Comparison of ENCODE assay signal across 11 mouse cellular contexts in the genomic region with DNA sequence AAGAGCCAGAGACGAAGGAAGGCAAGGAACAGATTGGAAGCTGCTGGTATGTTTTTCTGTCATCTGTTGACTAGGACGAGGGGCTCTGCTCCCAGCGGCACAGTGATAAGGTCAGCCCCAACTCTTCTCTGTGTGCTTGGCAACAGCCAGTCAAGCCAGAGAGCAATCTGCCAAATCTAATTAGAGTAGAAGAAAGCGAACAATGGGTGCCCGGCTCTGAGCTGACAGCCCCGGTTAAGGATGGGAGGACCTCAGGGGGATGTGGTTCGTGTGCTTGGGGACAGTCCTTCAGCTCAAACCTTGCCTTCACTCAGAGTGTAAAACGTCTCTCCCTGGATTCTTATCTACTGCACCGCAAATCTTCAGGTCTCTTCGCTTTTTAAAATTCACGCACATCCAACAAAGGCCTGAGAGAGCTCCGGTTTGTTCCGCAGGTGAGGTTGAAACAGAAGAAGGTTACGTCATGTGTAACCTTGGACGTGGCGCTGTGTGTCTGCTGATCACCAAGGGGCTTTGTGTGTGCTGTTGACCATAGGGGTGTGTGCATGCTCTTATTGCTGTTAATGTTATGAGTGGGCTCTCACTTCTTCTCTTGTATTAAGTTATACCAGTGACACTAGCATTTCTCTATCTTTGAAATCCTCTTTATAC. TPM values are rescaled to one million over a fixed set of nuclear protein-coding genes. Genes with fewer than 3 reads are reported as not detected.
DNase-seq lines count a peak whose midpoint lies in the region; ATAC-seq and TF ChIP-seq lines count a peak whose summit lies in the region.
"Had no signal": no experiment of that assay in that cellular context is flagged by ENCODE, and none has a peak within 500 bp of the region (broad histone marks: within the 10 kb centered on the region; RNA-seq: fewer than 3 reads in every experiment).

No protein-coding gene starts in this region.

- H3K9ac ChIP-seq in liver, embryonic 12.5 days = no peak overlapping the region
- no peak overlapping the region for H3K9ac ChIP-seq in liver, postnatal 0 days (replicated peaks)
- no peak overlapping the region for H3K9ac ChIP-seq in embryonic facial prominence, embryonic 12.5 days
- H3K9ac ChIP-seq in hindbrain, embryonic 15.5 days = peak overlapping the region; percentile 70

- no peak for ATAC-seq in liver, embryonic 12.5 days
- ATAC-seq in liver, postnatal 0 days = no peak
- no peak for ATAC-seq in embryonic facial prominence, embryonic 12.5 days (ENCODE audit: insufficient number of reproducible peaks, insufficient read depth, low FRiP score, low TSS enrichment)
- peak; percentile 70 for ATAC-seq in hindbrain, embryonic 15.5 days (ENCODE audit: low FRiP score, low read depth)

- H3K4me1 ChIP-seq in liver, embryonic 12.5 days = peaks cover 29% of the 10 kb centered on the region
- H3K4me1 ChIP-seq in liver, postnatal 0 days (ENCODE audit: insufficient read depth) = peaks cover 5% of the 10 kb centered on the region; the same call in 1 of the 2 replicates
- H3K4me1 ChIP-seq in embryonic facial prominence, embryonic 12.5 days = peaks cover 37% of the 10 kb centered on the region
- H3K4me1 ChIP-seq in hindbrain, embryonic 15.5 days (replicated peaks) = peaks cover 58% of the 10 kb centered on the region

- no peak overlapping the region for H3K27ac ChIP-seq in liver, embryonic 12.5 days
- no peak overlapping the region for H3K27ac ChIP-seq in liver, postnatal 0 days (ENCODE audit: low read depth)
- H3K27ac ChIP-seq in embryonic facial prominence, embryonic 12.5 days = peak overlapping the region; percentile 37
- peak overlapping the region; percentile 96 for H3K27ac ChIP-seq in hindbrain, embryonic 15.5 days (replicated peaks)

- no peak overlapping the region for H3K4me3 ChIP-seq in liver, embryonic 12.5 days
- H3K4me3 ChIP-seq in liver, postnatal 0 days (ENCODE audit: low read depth, low read length) = no peak overlapping the region
- H3K4me3 ChIP-seq in embryonic facial prominence, embryonic 12.5 days = no peak overlapping the region
- H3K4me3 ChIP-seq in hindbrain, embryonic 15.5 days = peak overlapping the region; percentile 43

- no peak for TF ChIP-seq CTCF in liver, postnatal 0 days (IDR thresholded peaks at IDR 0.05; ENCODE audit: low read depth)

- DNase-seq in liver, postnatal 0 days = no peak
- peak; percentile 98 for DNase-seq in retina, embryonic 14.5 days (ENCODE audit: low spot score)
- DNase-seq in thymus, postnatal 0 days (ENCODE audit: low spot score) = no peak
- DNase-seq in right cerebral cortex, adult 2 months (ENCODE audit: low spot score in 2 of 2) = no peak
- no peak for DNase-seq in spleen, adult 12 weeks (ENCODE audit: low spot score)
- DNase-seq: thymus, adult 2 months had no signal

- no peak for TF ChIP-seq EP300 in liver, postnatal 0 days (IDR thresholded peaks at IDR 0.05; ENCODE audit: low read depth)

- no peaks in the 10 kb centered on the region for H3K9me3 ChIP-seq in liver, embryonic 12.5 days (replicated peaks)
- H3K9me3 ChIP-seq in liver, postnatal 0 days (ENCODE audit: low read length) = no peaks in the 10 kb centered on the region
- no peaks in the 10 kb centered on the region for H3K9me3 ChIP-seq in embryonic facial prominence, embryonic 12.5 days
- H3K9me3 ChIP-seq in hindbrain, embryonic 15.5 days = no peaks in the 10 kb centered on the region

- no peaks in the 10 kb centered on the region for H3K36me3 ChIP-seq in liver, embryonic 12.5 days
- H3K36me3 ChIP-seq in liver, postnatal 0 days (replicated peaks; ENCODE audit: insufficient read depth, low read length) = no peaks in the 10 kb centered on the region
- H3K36me3 ChIP-seq in embryonic facial prominence, embryonic 12.5 days = no peaks in the 10 kb centered on the region
- H3K36me3 ChIP-seq in hindbrain, embryonic 15.5 days = no peaks in the 10 kb centered on the region

- WGBS in liver, embryonic 12.5 days (ENCODE audit: insufficient replicate concordance) = 47% methylated on average over 16 of the region's 16 CpGs
- WGBS in liver, postnatal 0 days (ENCODE audit: insufficient replicate concordance) = 61% methylated on average over 16 of the region's 16 CpGs
- 39% methylated on average over 16 of the region's 16 CpGs for WGBS in embryonic facial prominence, embryonic 12.5 days
- WGBS in hindbrain, embryonic 15.5 days = 7% methylated on average over 16 of the region's 16 CpGs

- 0 out of 2 replicates have a peak overlapping the region, but pooled peaks have one; percentile 6 for H3K4me2 ChIP-seq in liver, embryonic 12.5 days
- no peak overlapping the region for H3K4me2 ChIP-seq in liver, postnatal 0 days (ENCODE audit: low read depth, low read length)
- peak overlapping the region; percentile 12; the same call in 1 of the 2 replicates for H3K4me2 ChIP-seq in embryonic facial prominence, embryonic 12.5 days (replicated peaks)
- peak overlapping the region; percentile 81 for H3K4me2 ChIP-seq in hindbrain, embryonic 15.5 days

- H3K27me3 ChIP-seq in liver, embryonic 12.5 days (replicated peaks) = 0 out of 2 replicates have a peak, but pooled peaks cover 4% of the 10 kb centered on the region
- no peaks in the 10 kb centered on the region for H3K27me3 ChIP-seq in liver, postnatal 0 days (ENCODE audit: insufficient read depth, low read length)
- no peaks in the 10 kb centered on the region for H3K27me3 ChIP-seq in embryonic facial prominence, embryonic 12.5 days
- no peaks in the 10 kb centered on the region for H3K27me3 ChIP-seq in hindbrain, embryonic 15.5 days

RNA-seq across cellular contexts. Expression of gene Tuba1a, which starts 30.1 kb away (rescaled TPM):
- 180 and 181 TPM in 2 replicates for polyA plus RNA-seq in liver, embryonic 12.5 days (2016; fragmentation: Nextera tagmentation; extraction: Ambion mirVana)
- 28.1 and 28.7 TPM in 2 replicates for polyA plus RNA-seq in liver, postnatal 0 days (2015; fragmentation: Nextera tagmentation; extraction: Ambion mirVana)
- polyA plus RNA-seq in embryonic facial prominence, embryonic 12.5 days (2016; fragmentation: Nextera tagmentation; extraction: Ambion mirVana) = 2,353 and 2,615 TPM in 2 replicates
- 14,750 and 15,534 TPM in 2 replicates for polyA plus RNA-seq in hindbrain, embryonic 15.5 days (2015; fragmentation: Nextera tagmentation; extraction: Ambion mirVana)
- 227 and 236 TPM in 2 replicates for polyA plus RNA-seq in thymus, postnatal 0 days (2015; fragmentation: Nextera tagmentation; extraction: Ambion mirVana)

RNA-seq across cellular contexts. Expression of gene Gm49450, which starts 30.2 kb away (rescaled TPM):
- polyA plus RNA-seq in liver, embryonic 12.5 days (2016; fragmentation: Nextera tagmentation; extraction: Ambion mirVana) = not detected in 2 replicates
- not detected in 2 replicates for polyA plus RNA-seq in liver, postnatal 0 days (2015; fragmentation: Nextera tagmentation; extraction: Ambion mirVana)
- not detected in 2 replicates for polyA plus RNA-seq in embryonic facial prominence, embryonic 12.5 days (2016; fragmentation: Nextera tagmentation; extraction: Ambion mirVana)
- polyA plus RNA-seq in hindbrain, embryonic 15.5 days (2015; fragmentation: Nextera tagmentation; extraction: Ambion mirVana) = not detected in 2 replicates
- not detected in 2 replicates for polyA plus RNA-seq in thymus, postnatal 0 days (2015; fragmentation: Nextera tagmentation; extraction: Ambion mirVana)
- polyA plus RNA-seq: kidney, embryonic 16.5 days; liver, embryonic 11.5 days had no signal

RNA-seq across cellular contexts. Expression of gene Tuba1c, which starts 46.1 kb away (rescaled TPM):
- 242 and 244 TPM in 2 replicates for polyA plus RNA-seq in liver, embryonic 12.5 days (2016; fragmentation: Nextera tagmentation; extraction: Ambion mirVana)
- polyA plus RNA-seq in liver, postnatal 0 days (2015; fragmentation: Nextera tagmentation; extraction: Ambion mirVana) = 149 and 152 TPM in 2 replicates
- 98.8 and 103 TPM in 2 replicates for polyA plus RNA-seq in embryonic facial prominence, embryonic 12.5 days (2016; fragmentation: Nextera tagmentation; extraction: Ambion mirVana)
- polyA plus RNA-seq in hindbrain, embryonic 15.5 days (2015; fragmentation: Nextera tagmentation; extraction: Ambion mirVana) = 22.5 and 25.3 TPM in 2 replicates
- 153 and 156 TPM in 2 replicates for polyA plus RNA-seq in thymus, postnatal 0 days (2015; fragmentation: Nextera tagmentation; extraction: Ambion mirVana)

RNA-seq across cellular contexts. Expression of gene Tuba1b, which starts 49.2 kb away (rescaled TPM):
- 1,333 and 1,388 TPM in 2 replicates for polyA plus RNA-seq in liver, embryonic 12.5 days (2016; fragmentation: Nextera tagmentation; extraction: Ambion mirVana)
- polyA plus RNA-seq in liver, postnatal 0 days (2015; fragmentation: Nextera tagmentation; extraction: Ambion mirVana) = 389 and 423 TPM in 2 replicates
- 1,598 and 1,609 TPM in 2 replicates for polyA plus RNA-seq in embryonic facial prominence, embryonic 12.5 days (2016; fragmentation: Nextera tagmentation; extraction: Ambion mirVana)
- 1,411 and 1,419 TPM in 2 replicates for polyA plus RNA-seq in hindbrain, embryonic 15.5 days (2015; fragmentation: Nextera tagmentation; extraction: Ambion mirVana)
- polyA plus RNA-seq in thymus, postnatal 0 days (2015; fragmentation: Nextera tagmentation; extraction: Ambion mirVana) = 1,370 and 1,449 TPM in 2 replicates

Comparison
In these comparisons a context has a peak if more than half of its experiments do, and no peak if none do; other contexts are left out.
1. H3K27ac ChIP-seq: peak in embryonic facial prominence, embryonic 12.5 days (single experiment) and hindbrain, embryonic 15.5 days (single experiment); none in liver, embryonic 12.5 days (single experiment) and liver, postnatal 0 days (single experiment).